Mouse (Mus musculus) brain, embryonic 18.5 days (tissue): ENCODE results near the gene Snrpa.
A peak's percentile ranks its signal among the peaks of the same experiment; 100 is the strongest.

Experiments used
- DNase-seq: peaks from one replicate; pipeline ENCODE4 v3.0.0-alpha.2; 2012; ENCODE audit warnings: low read depth, low spot score

Snrpa gene

DNA sequence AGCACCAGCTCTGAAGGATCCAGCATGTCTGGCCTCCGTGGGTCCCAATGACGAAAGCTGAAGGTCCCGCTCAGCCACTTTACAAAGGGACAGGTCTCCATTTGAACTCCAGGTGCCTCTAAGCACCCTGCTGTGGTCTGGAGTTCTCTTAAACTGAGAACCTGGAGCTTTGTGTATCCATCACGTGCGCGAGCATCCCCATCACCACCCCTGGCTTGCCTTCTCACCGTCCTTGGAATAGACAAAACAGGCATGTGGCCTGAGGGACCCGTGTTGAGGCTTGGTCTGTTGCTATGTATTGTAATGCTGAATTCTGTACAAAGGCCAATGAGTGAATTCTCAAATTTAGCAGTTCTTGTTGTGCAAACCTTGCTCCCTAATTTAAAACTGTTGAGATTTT lies 2.7 kb upstream of the Snrpa start:
- DNase-seq, result no peak

GRCm38 (mm10) chr7:27198355-27198754 lies 2.3 kb upstream of the Snrpa start:
- DNase-seq, result no peak

GRCm38 (mm10) chr7:27197634-27198033 lies 1.6 kb upstream of the Snrpa start:
- DNase-seq, result no peak

DNA sequence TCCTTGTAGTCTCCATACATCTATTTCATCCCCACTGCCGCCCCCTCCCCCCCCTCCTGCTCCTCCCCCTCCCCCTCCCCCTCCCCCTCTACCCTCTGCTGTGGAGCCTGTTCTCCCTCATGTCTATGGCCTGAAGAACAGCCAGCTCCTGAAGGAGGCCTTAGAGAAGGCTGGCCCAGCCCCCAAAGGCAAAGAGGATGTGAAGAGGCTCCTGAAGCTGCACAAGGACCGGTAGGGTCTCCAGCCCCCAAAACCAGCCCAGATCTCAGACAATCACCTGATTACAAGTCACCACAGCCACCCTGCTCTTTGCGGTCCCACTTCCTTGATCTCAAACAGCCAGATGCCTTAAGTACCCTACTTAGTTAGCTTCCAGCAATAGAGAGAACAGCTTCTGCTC lies 1.1 kb upstream of the Snrpa start:
- DNase-seq, result no peak

- no peak for DNase-seq
Measured at GRCm38 (mm10) chr7:27193731-27194130, 2.3 kb downstream of the Snrpa start.

DNA sequence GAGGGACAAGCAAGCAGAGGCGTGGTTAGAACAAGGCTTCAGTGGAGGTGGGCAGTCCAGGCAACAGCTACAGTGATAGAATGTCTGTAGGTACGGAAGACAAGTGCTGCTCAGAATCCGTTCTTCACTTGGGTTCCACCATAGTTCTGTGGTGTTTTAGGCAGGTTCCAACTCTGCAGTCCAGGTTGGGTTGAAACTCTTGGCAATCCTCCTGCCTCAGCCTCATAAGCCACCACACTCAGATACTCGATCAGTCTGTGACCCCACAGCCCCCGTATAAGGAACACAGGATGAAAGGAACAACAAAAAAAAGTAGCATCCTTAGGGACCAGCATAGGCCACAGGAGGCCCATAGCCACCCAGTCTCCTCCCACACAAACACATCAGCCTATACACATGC lies 3.6 kb downstream of the Snrpa start:
- DNase-seq, result no peak

DNA sequence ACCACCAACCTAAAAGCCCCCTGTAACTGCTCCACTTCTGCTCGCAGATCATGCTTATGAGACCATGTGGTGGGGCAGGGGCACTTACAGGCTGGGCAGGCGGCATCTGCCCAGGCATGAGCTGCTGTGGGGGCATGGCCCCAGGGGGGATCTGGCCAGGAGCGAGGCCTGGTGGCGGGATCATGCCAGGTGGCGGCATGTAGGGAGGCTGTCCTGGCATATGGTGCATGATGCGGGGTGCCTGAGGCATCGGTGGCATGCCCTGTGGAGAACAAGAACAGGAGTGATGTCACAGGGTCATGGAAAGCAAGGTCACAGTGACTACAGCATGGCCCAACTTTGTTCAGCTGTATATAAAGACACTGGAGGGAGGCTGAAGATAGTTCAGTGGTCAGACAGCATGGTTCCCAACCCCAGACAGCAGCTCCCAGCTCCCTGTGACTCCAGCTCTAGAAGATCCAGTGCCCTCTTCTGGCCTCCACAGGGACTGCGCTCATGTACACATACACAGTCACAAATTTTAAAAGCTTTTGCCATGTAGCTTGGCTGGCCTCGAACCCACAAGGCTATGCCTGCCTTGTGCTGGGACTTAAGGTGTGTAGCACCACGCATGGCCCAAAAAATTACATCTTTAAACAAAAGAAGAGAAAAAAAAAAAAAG lies 6.7 kb downstream of the Snrpa start:
- no peak for DNase-seq

DNA sequence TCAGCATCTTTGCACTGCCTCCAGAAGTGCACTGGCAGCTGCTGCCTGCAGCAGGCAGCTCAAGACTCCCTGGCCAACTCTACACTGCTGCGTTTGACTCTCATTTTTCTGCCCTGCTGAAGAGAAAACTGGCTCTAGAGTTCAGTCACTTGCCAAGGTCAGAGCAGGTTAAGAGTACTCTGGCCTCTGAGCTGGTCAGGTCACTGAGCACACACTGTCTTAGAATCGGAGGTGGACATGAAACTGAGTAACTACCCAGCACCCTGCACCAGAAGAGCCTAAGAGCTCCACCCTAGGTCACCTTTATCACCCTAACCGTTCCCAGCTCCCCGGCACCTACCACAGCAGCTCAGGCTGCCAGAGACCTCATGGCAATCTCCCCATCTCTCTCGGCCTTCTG lies 10.1 kb downstream of the Snrpa start:
- no peak for DNase-seq

- no peak for DNase-seq
Measured at GRCm38 (mm10) chr7:27184964-27185363, 11.1 kb downstream of the Snrpa start.

GRCm38 (mm10) chr7:27182498-27182897 lies 13.6 kb downstream of the Snrpa start:
- no peak for DNase-seq

DNA sequence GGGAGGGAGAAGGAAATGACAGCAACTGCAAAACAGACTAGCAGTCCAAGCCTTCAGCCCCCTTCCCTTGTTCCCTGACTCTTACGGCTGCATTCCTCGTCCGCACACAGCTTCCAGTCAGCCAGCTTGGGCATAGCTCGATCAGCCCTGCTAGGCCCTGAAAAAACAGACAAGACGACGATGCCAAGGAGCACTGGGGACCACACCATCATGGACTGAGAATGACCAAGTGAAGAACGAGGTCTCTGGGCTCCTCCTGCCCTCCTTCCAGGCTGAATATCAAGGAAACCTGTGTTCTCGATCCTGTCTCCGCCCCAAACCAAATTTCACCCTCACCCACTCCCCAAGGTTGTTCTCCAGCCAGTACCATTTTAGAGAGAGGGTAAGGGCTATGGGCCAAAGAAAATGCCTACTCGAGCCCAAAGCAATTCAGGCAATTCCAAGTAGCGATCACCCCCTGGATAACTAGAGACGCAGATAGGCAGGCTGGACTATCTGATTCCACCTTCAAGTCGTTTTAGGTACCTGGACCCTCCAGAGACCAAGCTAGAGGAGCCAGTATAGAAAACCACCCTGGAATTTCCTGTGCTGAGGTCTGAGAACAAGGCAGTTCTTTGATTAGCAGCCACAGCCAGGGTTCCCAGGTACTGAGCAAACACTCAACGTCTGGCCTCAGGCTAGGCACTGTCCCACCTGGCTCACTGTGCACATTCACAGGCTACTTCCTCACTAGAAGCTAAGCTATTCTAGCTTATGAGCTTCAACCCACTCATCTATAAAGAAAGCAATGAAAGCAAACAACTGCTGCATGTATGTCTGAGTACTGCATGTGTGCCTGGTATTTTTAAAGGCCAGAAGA lies 15.0 kb downstream of the Snrpa start, which contains the start of the genes Gm21983 and Mia:
Gene Gm21983, minus strand, starts transcription at position 250 of the 859 bp plus-strand sequence.
Gene Mia, minus strand, starts transcription at position 321 of the 859 bp plus-strand sequence.
- DNase-seq, result no peak

GRCm38 (mm10) chr7:27180036-27180435 lies 16.0 kb downstream of the Snrpa start:
- no peak for DNase-seq

DNA sequence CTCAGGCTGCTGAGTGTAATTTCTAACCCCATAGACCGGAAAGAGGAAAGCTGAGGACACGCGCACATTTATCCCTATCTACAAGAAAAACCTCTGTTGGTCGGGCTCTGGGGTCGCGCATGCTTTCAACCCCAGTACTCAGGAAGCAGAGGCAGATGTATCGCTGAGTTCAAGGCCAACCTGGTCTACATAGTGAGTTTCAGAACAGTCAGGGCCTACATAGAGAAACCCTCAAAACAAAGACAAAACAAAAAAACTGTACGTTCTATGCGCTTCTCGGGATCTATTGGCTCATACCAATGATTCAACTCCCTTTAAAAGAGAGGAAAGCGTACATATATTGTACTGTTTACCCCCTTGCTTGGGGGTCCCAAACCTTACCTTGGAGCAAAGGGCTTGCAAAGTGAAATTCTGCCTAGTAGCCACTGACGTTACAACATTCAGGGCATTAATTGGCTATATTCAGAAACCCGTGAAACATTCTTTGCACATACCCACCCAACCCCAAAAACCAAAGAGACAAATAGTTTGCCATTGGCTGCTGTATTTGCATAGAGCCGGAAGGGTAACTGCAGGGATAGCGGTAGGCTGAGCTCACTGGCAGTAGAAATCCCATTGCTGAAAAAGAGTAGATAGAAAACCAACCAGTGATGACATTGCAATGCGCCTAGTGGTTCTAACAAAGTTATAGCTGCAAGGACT lies 16.7 kb downstream of the Snrpa start:
- no peak for DNase-seq

GRCm38 (mm10) chr7:27178324-27179216 lies 17.5 kb downstream of the Snrpa start, which contains the start of gene Rab4b:
TSS of gene Rab4b (minus strand) at chr7:27178896.
- peak; percentile 99 for DNase-seq

- no peak for DNase-seq
Measured at GRCm38 (mm10) chr7:27177942-27178323, 18.1 kb downstream of the Snrpa start.

DNA sequence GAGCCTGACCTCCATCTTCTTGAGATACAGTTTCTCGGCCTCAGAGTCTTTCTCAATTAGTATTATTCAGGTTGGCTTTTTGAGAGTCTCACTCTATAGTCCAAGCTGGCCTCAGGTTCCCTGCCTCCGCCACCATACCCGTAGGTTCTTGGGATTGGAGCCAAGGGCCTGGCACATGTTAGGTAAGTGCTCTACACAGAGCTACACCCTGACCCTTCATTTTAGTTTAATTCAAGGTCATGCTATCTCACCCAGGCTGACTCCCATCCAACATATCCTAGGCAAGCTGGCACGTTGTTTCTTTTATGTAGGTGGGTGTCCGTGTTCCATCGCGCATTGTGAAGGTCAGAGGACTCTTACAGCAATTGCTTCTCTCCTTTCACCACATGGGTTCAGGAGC lies 21.2 kb downstream of the Snrpa start:
- no peak for DNase-seq

GRCm38 (mm10) chr7:27174496-27174895 lies 21.6 kb downstream of the Snrpa start:
- DNase-seq, result no peak

GRCm38 (mm10) chr7:27170981-27171380 lies 25.1 kb downstream of the Snrpa start:
- DNase-seq, result no peak

- no peak for DNase-seq
Measured at GRCm38 (mm10) chr7:27168371-27168770, 27.7 kb downstream of the Snrpa start.

GRCm38 (mm10) chr7:27167475-27168094 lies 28.5 kb downstream of the Snrpa start:
- no peak for DNase-seq
